Mouse (Mus musculus) liver, embryonic 13.5 days (tissue): ENCODE results near the gene Bmp2. TPM values are rescaled to one million over a fixed set of nuclear protein-coding genes. Genes with fewer than 3 reads are reported as not detected.

Source experiments
- ATAC-seq: fragments of 200-750 bp; cut with Nextera tagmentation; 2 replicates; pipeline ENCODE4 v1.8.0; 2017; ENCODE audit warnings: low read depth, mild to moderate bottlenecking, moderate number of reproducible peaks, moderate library complexity
- DNase-seq: peaks from one replicate; pipeline ENCODE4 v3.0.0; 2022
- H3K27ac ChIP-seq: fragments of 300-500 bp; sonication (generic); 2 replicates; pipeline ENCODE4 v1.5.1; 2015; ENCODE audit warnings: moderate library complexity, mild to moderate bottlenecking, inconsistent platforms
- H3K27me3 ChIP-seq: fragments of 300-500 bp; sonication (generic); 2 replicates; pipeline ENCODE4 v1.6.1; 2015; ENCODE audit warnings: mild to moderate bottlenecking, inconsistent platforms
- H3K36me3 ChIP-seq: fragments of 300-500 bp; sonication (generic); 2 replicates; pipeline ENCODE4 v1.6.1; 2015; ENCODE audit warnings: mild to moderate bottlenecking, inconsistent platforms
- H3K4me1 ChIP-seq: fragments of 300-500 bp; sonication (generic); replicated peaks from 2 replicates; pipeline ENCODE4 v1.6.1; 2015; ENCODE audit warnings: inconsistent platforms
- H3K4me2 ChIP-seq: fragments of 300-500 bp; sonication (generic); 2 replicates; pipeline ENCODE4 v1.6.1; 2015; ENCODE audit warnings: inconsistent platforms, mild to moderate bottlenecking, moderate library complexity
- H3K4me3 ChIP-seq: fragments of 300-500 bp; sonication (generic); replicated peaks from 2 replicates; pipeline ENCODE4 v1.5.1; 2015; ENCODE audit warnings: mild to moderate bottlenecking, inconsistent platforms
- H3K9ac ChIP-seq: fragments of 300-500 bp; sonication (generic); 2 replicates; pipeline ENCODE4 v1.6.1; 2015; ENCODE audit warnings: mild to moderate bottlenecking, inconsistent platforms
- H3K9me3 ChIP-seq: fragments of 300-500 bp; sonication (generic); replicated peaks from 2 replicates; pipeline ENCODE4 v1.6.1; 2016; ENCODE audit warnings: inconsistent platforms
- WGBS: fragments of 180-500 bp; shearing (Covaris S2); methylation state at CpG from one replicate; pipeline ENCODE4 v1.1.7; 2015; ENCODE audit not compliant: insufficient replicate concordance; 5-methylcytosine and 5-hydroxymethylcytosine counted together
- microRNA-seq: library from miRNA; unstranded; fragments of <30 nt; microRNA quantifications from one replicate; pipeline ENCODE4, GENCODE M21; 2016
- polyA plus RNA-seq: library from polyadenylated mRNA; unstranded; fragments of >200 nt; fragmentation: Nextera tagmentation; extraction: Ambion mirVana; gene quantifications from 2 replicates; pipeline ENCODE4 v1.2.1, GENCODE M21; 2015

The Bmp2 gene
- polyA plus RNA-seq, 1 experiment from 2014 or later = 3.1 TPM

DNA sequence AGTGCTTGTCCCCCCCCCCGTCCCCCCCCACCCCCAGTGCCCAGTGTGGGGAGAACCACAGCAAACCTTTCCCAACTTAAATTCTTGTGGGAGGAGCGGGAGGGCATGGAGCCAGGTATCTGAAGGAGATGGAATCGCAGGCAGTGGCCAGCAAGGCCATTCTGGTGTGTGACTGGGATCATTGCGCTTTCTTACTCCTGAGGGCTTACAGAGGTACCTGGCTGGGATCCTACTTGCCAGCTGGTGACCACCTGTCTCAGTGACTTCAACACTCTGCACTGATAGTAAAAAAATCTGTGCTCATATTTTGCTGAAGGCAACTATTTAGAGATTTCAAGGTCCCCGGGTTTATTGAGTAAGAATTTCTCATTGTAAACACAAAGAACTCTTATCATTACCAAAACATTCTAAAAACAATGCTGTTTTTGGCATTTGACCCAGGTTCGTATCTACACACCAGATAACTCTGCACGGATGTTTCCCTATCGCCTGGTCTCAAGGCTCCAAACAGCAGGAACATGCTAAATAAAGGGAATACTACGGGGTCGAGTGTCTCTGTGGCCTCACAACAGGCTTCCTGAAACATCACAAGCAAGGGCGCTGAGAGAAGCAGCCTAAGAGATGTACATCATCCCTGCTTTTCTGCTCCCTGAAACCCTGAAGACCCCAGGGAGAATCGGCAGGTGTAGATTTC is 39.8 kb downstream of the Bmp2 start:
- no peak overlapping the region for H3K4me2 ChIP-seq
- H3K9me3 ChIP-seq = no peaks in the 10 kb centered on the region
- no peak overlapping the region for H3K9ac ChIP-seq
- WGBS = 45% methylated on average over 12 of the region's 12 CpGs
- ATAC-seq (no peak), DNase-seq (no peak)
- no peaks in the 10 kb centered on the region for H3K4me1 ChIP-seq
- H3K27me3 ChIP-seq = no peaks in the 10 kb centered on the region
- H3K4me3 ChIP-seq = no peak overlapping the region
- no peaks in the 10 kb centered on the region for H3K36me3 ChIP-seq
- no peak overlapping the region for H3K27ac ChIP-seq

Small RNA genes within 50 kb of the gene (microRNA-seq; reads per million reads assigned to microRNA genes)
- not detected for gene Mir3090
